Mouse (Mus musculus) common myeloid progenitor, adult 5-6 weeks (primary cell): ENCODE data around the gene Olfr574. TPM values are rescaled to one million over a fixed set of nuclear protein-coding genes. Genes with fewer than 3 reads are reported as not detected.

Source experiments
- ATAC-seq: replicated peaks from 2 replicates; pipeline ENCODE4 v1.8.0; 2016; ENCODE audit warnings: low read depth, mild to moderate bottlenecking, moderate TSS enrichment, inconsistent platforms; ENCODE audit not compliant: poor library complexity, severe bottlenecking
- total RNA-seq: library from RNA; stranded (forward); fragments of 200-1000, 187-1606 nt; gene quantifications from 2 replicates; pipeline ENCODE4 v1.2.3, GENCODE M21; 2017

The Olfr574 gene
- not detected in 2 replicates for total RNA-seq

DNA sequence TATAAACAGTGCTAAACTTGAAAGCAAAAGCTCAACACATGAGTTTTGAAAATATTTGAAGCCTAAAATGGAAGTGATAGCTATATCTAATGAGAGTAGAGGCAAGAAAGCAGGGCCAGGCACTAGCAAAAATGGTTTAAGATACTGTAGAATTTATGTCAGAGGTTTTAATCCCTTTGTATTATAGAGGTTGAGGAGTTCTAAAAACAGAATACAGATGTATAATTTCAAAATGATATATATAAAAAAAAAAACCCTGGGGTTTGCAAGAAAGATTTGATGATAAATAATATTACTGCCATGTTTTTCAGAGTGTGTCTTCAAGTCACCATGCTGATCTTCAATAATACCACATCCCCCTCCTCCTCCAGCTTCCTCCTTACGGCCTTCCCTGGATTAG is at the start of gene Olfr574:
TSS of gene Olfr574 (plus strand) at position 301 of the 400 bp plus-strand sequence.
- no peak for ATAC-seq

DNA sequence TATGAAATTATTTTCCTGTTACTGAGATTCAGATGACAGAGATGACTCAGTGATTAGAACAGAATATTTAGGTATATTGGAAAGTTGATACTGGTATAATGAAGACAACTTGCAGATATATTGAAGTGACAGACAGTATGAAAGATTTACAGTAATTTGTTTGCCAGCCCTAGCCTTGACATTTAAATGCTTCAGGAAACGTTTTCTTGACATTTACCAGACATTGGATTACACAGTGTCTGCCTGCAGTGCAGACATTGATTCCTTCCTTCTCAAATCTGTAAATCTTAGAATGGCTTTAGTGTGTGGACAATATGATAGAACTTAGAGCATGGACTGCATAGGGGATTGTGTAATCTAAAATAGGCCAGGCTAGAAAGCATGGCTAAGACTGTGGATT is 33.0 kb upstream of the Olfr574 start:
- no peak for ATAC-seq

- no peak for ATAC-seq
These were observed 31.9 kb upstream of the Olfr574 start for GRCm38 (mm10) chr7:102916405-102916804.

GRCm38 (mm10) chr7:102917032-102917875 is 31.0 kb upstream of the Olfr574 start, which contains the start of gene Olfr571:
Gene Olfr571, minus strand, starts transcription at chr7:102917536.
- no peak for ATAC-seq

DNA sequence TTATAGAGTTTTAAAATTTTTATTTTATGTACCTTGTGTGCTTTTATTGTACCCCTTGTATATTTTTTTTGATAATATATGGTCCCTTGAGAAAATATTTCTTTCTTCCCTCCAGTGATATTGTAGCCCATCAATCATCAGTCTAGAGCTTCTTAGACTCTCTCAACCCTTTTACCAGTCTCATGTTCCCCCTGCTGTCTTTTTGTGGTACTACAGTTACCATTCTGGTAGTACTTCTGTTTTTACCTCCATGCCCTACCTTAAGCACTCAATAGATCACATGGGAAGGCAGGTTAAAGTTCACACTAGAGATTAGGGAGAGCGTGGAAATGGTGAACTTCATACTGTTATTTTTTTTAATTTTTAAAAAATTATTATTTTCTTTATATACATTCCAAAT is 28.6 kb upstream of the Olfr574 start:
- peak; percentile 95 for ATAC-seq

- no peak for ATAC-seq
These were observed 24.2 kb upstream of the Olfr574 start, which contains the start of gene Olfr572 for GRCm38 (mm10) chr7:102924109-102924508. Gene Olfr572, plus strand, starts transcription at chr7:102924409.

- peak; percentile 62; the same call in 1 of the 2 replicates for ATAC-seq
These were observed 21.2 kb upstream of the Olfr574 start for GRCm38 (mm10) chr7:102927105-102927504.

DNA sequence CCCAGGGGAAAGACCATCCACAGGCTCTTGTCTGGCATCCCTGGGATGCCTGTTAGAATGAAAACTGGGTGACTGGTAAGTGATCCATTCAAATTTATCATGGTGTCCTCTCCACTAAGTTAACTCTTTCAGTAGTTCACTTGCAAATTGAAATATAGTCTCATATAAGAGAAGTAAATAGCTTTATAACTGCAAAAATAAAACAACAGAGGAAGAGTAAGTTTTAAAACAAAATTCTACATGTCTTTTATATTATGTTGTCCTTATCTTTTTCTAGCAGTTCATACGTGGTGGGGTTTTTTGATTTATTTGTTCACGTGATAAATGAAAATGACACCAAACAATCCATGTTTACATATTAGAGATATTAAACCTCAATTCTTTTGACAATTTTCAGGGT is 5.8 kb upstream of the Olfr574 start, which contains the start of gene Olfr573-ps1:
TSS of gene Olfr573-ps1 (minus strand) at position 101 of the 400 bp plus-strand sequence.
- no peak for ATAC-seq

DNA sequence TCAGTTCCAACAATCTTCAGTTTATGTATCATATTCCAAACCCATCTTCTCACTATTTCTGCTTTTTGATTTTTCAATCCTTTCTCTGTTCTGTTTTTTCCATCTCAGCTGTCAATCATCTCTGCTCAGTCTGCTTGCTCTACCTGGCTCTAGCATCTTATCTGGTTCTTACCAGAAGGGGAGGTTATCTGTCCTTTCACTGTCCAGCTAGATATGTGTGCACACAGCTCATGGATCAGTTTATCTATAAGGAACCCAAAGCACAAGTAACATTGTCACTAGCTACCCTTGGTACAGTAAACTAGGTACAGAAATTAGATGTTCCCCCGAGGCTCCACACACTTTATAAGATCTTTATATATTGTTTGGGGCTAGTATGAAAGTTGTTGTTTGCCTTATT is 4.8 kb upstream of the Olfr574 start:
- ATAC-seq = no peak

DNA sequence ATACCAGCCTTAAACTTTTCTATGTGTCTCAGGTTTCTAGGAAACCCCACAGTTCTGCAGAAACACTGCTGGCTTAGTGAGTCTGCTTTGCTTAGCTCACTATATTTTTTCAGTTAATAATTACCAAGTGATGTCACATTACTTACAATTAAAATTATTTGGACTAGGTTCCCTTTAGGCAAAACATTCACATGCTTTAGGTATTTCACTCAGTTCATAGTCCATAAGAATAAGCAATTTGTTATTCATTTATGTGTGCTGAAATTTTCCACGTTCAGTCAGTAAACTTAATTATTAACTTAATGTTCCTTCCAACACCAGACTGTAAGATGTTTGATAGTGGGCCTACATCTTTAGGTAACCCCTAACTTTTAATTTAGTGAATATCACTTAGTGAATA is 2.5 kb downstream of the Olfr574 start:
- no peak for ATAC-seq

DNA sequence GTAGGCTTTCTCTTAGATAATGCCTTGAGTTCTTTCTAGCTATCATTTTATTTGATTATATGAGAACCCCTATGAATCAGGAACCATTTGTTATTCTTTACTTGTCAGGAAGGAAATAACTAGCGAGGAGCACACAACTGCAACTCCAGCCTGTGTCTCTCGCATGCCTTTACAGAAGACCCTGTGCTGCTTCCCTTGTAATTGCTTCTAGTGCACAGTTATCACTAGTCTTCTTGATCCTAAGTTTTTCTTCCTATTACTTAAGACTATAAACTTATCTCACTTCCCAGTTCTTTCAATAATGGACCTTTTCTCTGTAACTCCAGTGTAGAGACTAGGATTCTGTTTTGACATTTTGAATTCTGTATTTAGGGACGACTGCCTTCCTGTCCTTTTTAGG is 9.9 kb downstream of the Olfr574 start:
- no peak for ATAC-seq

DNA sequence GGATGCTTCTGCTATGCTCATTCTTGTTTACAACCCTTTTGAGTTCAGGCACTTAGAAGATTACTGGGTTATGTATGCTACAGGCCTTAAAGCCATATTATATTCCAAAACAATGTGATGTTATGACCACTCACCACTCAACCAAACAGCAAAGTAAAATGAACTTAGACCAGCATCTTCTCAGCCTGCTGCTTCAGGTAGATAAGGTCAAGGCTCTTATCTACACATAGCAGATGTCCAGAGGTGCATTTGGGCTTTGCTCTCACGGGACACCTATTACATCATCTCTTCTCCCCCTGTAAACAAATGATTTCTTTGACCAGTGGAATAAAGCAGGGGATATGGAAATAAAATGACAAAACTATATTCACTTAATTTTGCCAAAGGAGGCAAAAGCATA is 10.3 kb downstream of the Olfr574 start, which contains the start of gene Olfr575:
TSS of gene Olfr575 (minus strand) at position 183 of the 400 bp plus-strand sequence.
- no peak for ATAC-seq

- ATAC-seq = no peak
These were observed 14.1 kb downstream of the Olfr574 start, which contains the start of gene Olfr576 for GRCm38 (mm10) chr7:102962360-102962759. Gene Olfr576, plus strand, starts transcription at chr7:102962660.

GRCm38 (mm10) chr7:102974399-102974798 is 26.1 kb downstream of the Olfr574 start:
- no peak for ATAC-seq

- no peak for ATAC-seq
These were observed 27.6 kb downstream of the Olfr574 start, which contains the start of gene Olfr577 for GRCm38 (mm10) chr7:102975843-102976242. Gene Olfr577, minus strand, starts transcription at chr7:102975943.

- ATAC-seq = no peak
These were observed 41.0 kb downstream of the Olfr574 start, which contains the start of gene Olfr578 for GRCm38 (mm10) chr7:102989224-102989623. Gene Olfr578, minus strand, starts transcription at chr7:102989324.

Other genes starting within 250 kb of the Olfr574 start
- 0.14 TPM in 1 of 2 replicates, not detected in the other for gene Olfr558, start 246.3 kb upstream of the Olfr574 start, total RNA-seq
- gene Olfr33, start 229.4 kb upstream of the Olfr574 start, total RNA-seq = not detected in 2 replicates
- not detected in 2 replicates for gene Olfr559, start 221.0 kb upstream of the Olfr574 start, total RNA-seq
- not detected in 2 replicates for gene Olfr560, start 189.1 kb upstream of the Olfr574 start, total RNA-seq
- not detected in 2 replicates for gene Olfr78, start 189.0 kb upstream of the Olfr574 start, total RNA-seq
- not detected in 2 replicates for gene Olfr561, start 177.2 kb upstream of the Olfr574 start, total RNA-seq
- not detected in 2 replicates for gene Olfr564, start 145.0 kb upstream of the Olfr574 start, total RNA-seq
- not detected in 2 replicates for gene Olfr566, start 89.7 kb upstream of the Olfr574 start, total RNA-seq
- not detected in 2 replicates for gene Olfr568, start 71.3 kb upstream of the Olfr574 start, total RNA-seq
- gene Olfr569, start 57.6 kb upstream of the Olfr574 start, total RNA-seq = not detected in 2 replicates
- gene Olfr570, start 53.9 kb upstream of the Olfr574 start, total RNA-seq = not detected in 2 replicates
- gene Olfr571, start 30.9 kb upstream of the Olfr574 start, total RNA-seq = not detected in 2 replicates
- gene Olfr572, start 24.1 kb upstream of the Olfr574 start, total RNA-seq = not detected in 2 replicates
- gene Olfr573-ps1, start 5.9 kb upstream of the Olfr574 start, total RNA-seq = not detected in 2 replicates
- not detected in 2 replicates for gene Olfr575, start 10.3 kb downstream of the Olfr574 start, total RNA-seq
- not detected in 2 replicates for gene Olfr576, start 14.2 kb downstream of the Olfr574 start, total RNA-seq
- gene Olfr577, start 27.5 kb downstream of the Olfr574 start, total RNA-seq = not detected in 2 replicates
- not detected in 2 replicates for gene Olfr578, start 40.9 kb downstream of the Olfr574 start, total RNA-seq
- gene Olfr582, start 89.6 kb downstream of the Olfr574 start, total RNA-seq = not detected in 2 replicates
- gene Olfr583, start 102.8 kb downstream of the Olfr574 start, total RNA-seq = not detected in 2 replicates
- gene Olfr584, start 133.4 kb downstream of the Olfr574 start, total RNA-seq = not detected in 2 replicates
- not detected in 2 replicates for gene Olfr585, start 149.3 kb downstream of the Olfr574 start, total RNA-seq
- not detected in 2 replicates for gene Olfr586, start 177.2 kb downstream of the Olfr574 start, total RNA-seq
- gene Olfr588-ps1, start 192.4 kb downstream of the Olfr574 start, total RNA-seq = not detected in 2 replicates
- not detected in 2 replicates for gene Olfr589, start 207.9 kb downstream of the Olfr574 start, total RNA-seq
- not detected in 2 replicates for gene Olfr591, start 229.9 kb downstream of the Olfr574 start, total RNA-seq
- not detected in 2 replicates for gene Olfr592, start 236.3 kb downstream of the Olfr574 start, total RNA-seq